Mouse (Mus musculus) ES-CJ7 (cell line): ENCODE measurements at regions not wholly inside any gene's neighbourhood (a gene's known extent, or its start where the extent isn't known, plus 50 kb on each side); places are given as distances from the start of the nearest gene placed in this dataset.

ENCODE experiments used
- DNase-seq: peaks from one replicate; pipeline ENCODE4 v3.0.0; 2011; ENCODE audit warnings: low read depth, low spot score

GRCm38 (mm10) chr2:128301709-128302108 lies 175.9 kb downstream of the Bcl2l11 start:
- DNase-seq = no peak

GRCm38 (mm10) chr2:128304063-128304712 lies 178.3 kb downstream of the Bcl2l11 start:
- DNase-seq = no peak

- DNase-seq = no peak
Measured at GRCm38 (mm10) chr2:128306693-128307092, 180.9 kb downstream of the Bcl2l11 start.

GRCm38 (mm10) chr2:128309541-128310030 lies 183.7 kb downstream of the Bcl2l11 start:
- DNase-seq = no peak

GRCm38 (mm10) chr2:128310081-128310480 lies 184.2 kb downstream of the Bcl2l11 start:
- no peak for DNase-seq

GRCm38 (mm10) chr2:128312084-128312594 lies 186.3 kb downstream of the Bcl2l11 start:
- peak; percentile 45 for DNase-seq

- DNase-seq = peak; percentile 27
Measured at GRCm38 (mm10) chr2:128312659-128313581, 187.1 kb downstream of the Bcl2l11 start.

GRCm38 (mm10) chr2:128313582-128313918 lies 187.7 kb downstream of the Bcl2l11 start:
- DNase-seq = peak; percentile 11

GRCm38 (mm10) chr2:128313948-128314347 lies 188.1 kb downstream of the Bcl2l11 start:
- DNase-seq = peak; percentile 31

- DNase-seq = no peak
Measured at GRCm38 (mm10) chr2:128316516-128316915, 190.7 kb downstream of the Bcl2l11 start.

- DNase-seq = no peak
Measured at GRCm38 (mm10) chr2:128318266-128318665, 192.4 kb downstream of the Bcl2l11 start.

GRCm38 (mm10) chr2:128318956-128319355 lies 193.1 kb downstream of the Bcl2l11 start:
- DNase-seq = no peak

- no peak for DNase-seq
Measured at GRCm38 (mm10) chr2:128321475-128321874, 195.6 kb downstream of the Bcl2l11 start.

- DNase-seq = no peak
Measured at GRCm38 (mm10) chr2:128324256-128325096, 198.6 kb downstream of the Bcl2l11 start.

GRCm38 (mm10) chr2:128325097-128325421 lies 199.2 kb downstream of the Bcl2l11 start:
- DNase-seq = no peak

GRCm38 (mm10) chr2:128325456-128325855 lies 199.6 kb downstream of the Bcl2l11 start:
- no peak for DNase-seq

GRCm38 (mm10) chr2:128330833-128331232 lies 205.0 kb downstream of the Bcl2l11 start:
- no peak for DNase-seq

- DNase-seq = no peak
Measured at GRCm38 (mm10) chr2:128331275-128331674, 205.4 kb downstream of the Bcl2l11 start.

- no peak for DNase-seq
Measured at GRCm38 (mm10) chr2:128331681-128332080, 205.8 kb downstream of the Bcl2l11 start.

GRCm38 (mm10) chr2:128333401-128334142 lies 207.7 kb downstream of the Bcl2l11 start:
- no peak for DNase-seq

GRCm38 (mm10) chr2:128334143-128334470 lies 208.3 kb downstream of the Bcl2l11 start:
- DNase-seq = no peak
